Mouse (Mus musculus) ES-E14 (cell line): ENCODE results near the gene Kcnc4.

Experiments
- CHD2 ChIP-seq: IDR thresholded peaks from 2 replicates; pipeline ENCODE4 v1.6.1; 2014; ENCODE audit warnings: mild to moderate bottlenecking, low read depth, low read length, inconsistent platforms
- HCFC1 ChIP-seq: IDR thresholded peaks from 2 replicates; pipeline ENCODE4 v1.6.1; 2012; ENCODE audit warnings: low read length, inconsistent platforms, borderline replicate concordance; ENCODE audit not compliant: insufficient read depth
- ZC3H11A ChIP-seq: IDR thresholded peaks from 2 replicates; pipeline ENCODE4 v1.6.1; 2012; ENCODE audit warnings: low read depth, mild to moderate bottlenecking, inconsistent platforms, low read length, borderline replicate concordance
- ZNF384 ChIP-seq: IDR thresholded peaks from 2 replicates; pipeline ENCODE4 v1.6.1; 2012; ENCODE audit warnings: low read depth, low read length, inconsistent platforms

GRCm38 (mm10) chr3:107501702-107502151 is 42.4 kb upstream of the Kcnc4 start:
- TF ChIP-seq HCFC1 (no peak), ZC3H11A (no peak), CHD2 (no peak), ZNF384 (no peak)
